Mouse (Mus musculus): ENCODE results near the gene Vwa3b. TPM values are rescaled to one million over a fixed set of nuclear protein-coding genes. Genes with fewer than 3 reads are reported as not detected.

Vwa3b gene
- polyA plus RNA-seq, 1 experiment from 2014 or later: 0.82 TPM

- Histone ChIP-seq H3K9ac (no peak overlapping the region), H3K27me3 (no peaks in the 10 kb centered on the region), H3K4me2 (no peak overlapping the region), H3K36me3 (replicated peaks) (no peaks in the 10 kb centered on the region), H3K27ac (no peak overlapping the region), H3K4me3 (replicated peaks) (no peak overlapping the region), H3K9me3 (no peaks in the 10 kb centered on the region), H3K4me1 (peaks cover 10% of the 10 kb centered on the region)
- 73% methylated on average over 14 of the region's 14 CpGs for WGBS
- ATAC-seq (ENCODE audit: low FRiP score): no peak
Observed at GRCm38 (mm10) chr1:37077955-37078549, 51.7 kb downstream of the Vwa3b start.

- H3K27me3 ChIP-seq: no peaks in the 10 kb centered on the region
- H3K27ac ChIP-seq: no peak overlapping the region
- H3K4me2 ChIP-seq: no peak overlapping the region
- WGBS: 87% methylated on average over 4 of the region's 4 CpGs
- ATAC-seq (ENCODE audit: low FRiP score): no peak
- peaks cover 10% of the 10 kb centered on the region for H3K4me1 ChIP-seq
- H3K9me3 ChIP-seq: no peaks in the 10 kb centered on the region
- H3K9ac ChIP-seq: no peak overlapping the region
- H3K4me3 ChIP-seq (replicated peaks): no peak overlapping the region
- no peaks in the 10 kb centered on the region for H3K36me3 ChIP-seq (replicated peaks)
Observed at GRCm38 (mm10) chr1:37080442-37080841, 54.0 kb downstream of the Vwa3b start.

- H3K4me3 ChIP-seq (replicated peaks): no peak overlapping the region
Observed at GRCm38 (mm10) chr1:37081376-37082214, 55.2 kb downstream of the Vwa3b start.

GRCm38 (mm10) chr1:37082215-37082464 is 55.7 kb downstream of the Vwa3b start:
- Histone ChIP-seq H3K9me3 (no peaks in the 10 kb centered on the region), H3K27me3 (no peaks in the 10 kb centered on the region), H3K4me2 (no peak overlapping the region), H3K4me1 (peaks cover 10% of the 10 kb centered on the region), H3K27ac (peak overlapping the region; percentile 65), H3K4me3 (replicated peaks) (no peak overlapping the region), H3K36me3 (replicated peaks) (no peaks in the 10 kb centered on the region), H3K9ac (no peak overlapping the region)
- no peak for ATAC-seq (ENCODE audit: low FRiP score)
- WGBS: 84% methylated on average over 2 of the region's 2 CpGs

More at GRCm38 (mm10) chr1:37081376-37082214, 55.2 kb downstream of the Vwa3b start:
- H3K9me3 ChIP-seq: no peaks in the 10 kb centered on the region
- no peaks in the 10 kb centered on the region for H3K27me3 ChIP-seq
- WGBS: 47% methylated on average over 12 of the region's 12 CpGs
- peak; percentile 79 for ATAC-seq (ENCODE audit: low FRiP score)
- H3K4me1 ChIP-seq: peaks cover 10% of the 10 kb centered on the region
- no peak overlapping the region for H3K4me2 ChIP-seq
- no peaks in the 10 kb centered on the region for H3K36me3 ChIP-seq (replicated peaks)
- peak overlapping the region; percentile 65 for H3K27ac ChIP-seq
- no peak overlapping the region for H3K9ac ChIP-seq

GRCm38 (mm10) chr1:37084075-37084474 is 57.7 kb downstream of the Vwa3b start:
- ATAC-seq (ENCODE audit: low FRiP score): no peak
- no peak overlapping the region for H3K27ac ChIP-seq
- H3K9ac ChIP-seq: no peak overlapping the region
- WGBS: 79% methylated on average over 2 of the region's 2 CpGs
- H3K4me2 ChIP-seq: no peak overlapping the region
- peaks cover 16% of the 10 kb centered on the region for H3K4me1 ChIP-seq
- H3K27me3 ChIP-seq: no peaks in the 10 kb centered on the region
- no peaks in the 10 kb centered on the region for H3K9me3 ChIP-seq
- no peak overlapping the region for H3K4me3 ChIP-seq (replicated peaks)
- H3K36me3 ChIP-seq (replicated peaks): no peaks in the 10 kb centered on the region

GRCm38 (mm10) chr1:37085171-37085570 is 58.8 kb downstream of the Vwa3b start:
- no peak overlapping the region for H3K4me3 ChIP-seq (replicated peaks)
- peaks cover 16% of the 10 kb centered on the region for H3K4me1 ChIP-seq
- WGBS: 60% methylated on average over 7 of the region's 7 CpGs
- H3K36me3 ChIP-seq (replicated peaks): no peaks in the 10 kb centered on the region
- no peak overlapping the region for H3K9ac ChIP-seq
- no peak for ATAC-seq (ENCODE audit: low FRiP score)
- H3K27ac ChIP-seq: no peak overlapping the region
- no peaks in the 10 kb centered on the region for H3K27me3 ChIP-seq
- H3K9me3 ChIP-seq: no peaks in the 10 kb centered on the region
- H3K4me2 ChIP-seq: no peak overlapping the region

- H3K4me3 ChIP-seq (replicated peaks): no peak overlapping the region
- H3K9me3 ChIP-seq: no peaks in the 10 kb centered on the region
- H3K4me2 ChIP-seq: no peak overlapping the region
- 83% methylated on average over 5 of the region's 5 CpGs for WGBS
- ATAC-seq (ENCODE audit: low FRiP score): no peak
- no peak overlapping the region for H3K27ac ChIP-seq
- H3K9ac ChIP-seq: no peak overlapping the region
- H3K27me3 ChIP-seq: no peaks in the 10 kb centered on the region
- H3K36me3 ChIP-seq (replicated peaks): no peaks in the 10 kb centered on the region
- peaks cover 6% of the 10 kb centered on the region; the same call in 1 of the 2 replicates for H3K4me1 ChIP-seq
Observed at GRCm38 (mm10) chr1:37089191-37089590, 62.8 kb downstream of the Vwa3b start.

GRCm38 (mm10) chr1:37097382-37098093 is 71.1 kb downstream of the Vwa3b start:
- Histone ChIP-seq H3K27ac (peak overlapping the region; percentile 90), H3K36me3 (replicated peaks) (no peaks in the 10 kb centered on the region), H3K4me2 (peak overlapping the region; percentile 0; the same call in 1 of the 2 replicates), H3K4me1 (peaks cover 31% of the 10 kb centered on the region), H3K27me3 (no peaks in the 10 kb centered on the region), H3K9ac (no peak overlapping the region), H3K4me3 (replicated peaks) (no peak overlapping the region), H3K9me3 (no peaks in the 10 kb centered on the region)
- 25% methylated on average over 17 of the region's 17 CpGs for WGBS
- peak; percentile 93 for ATAC-seq (ENCODE audit: low FRiP score)

GRCm38 (mm10) chr1:37098094-37098555 is 71.7 kb downstream of the Vwa3b start:
- no peak overlapping the region for H3K4me3 ChIP-seq (replicated peaks)
- no peak for ATAC-seq (ENCODE audit: low FRiP score)
- H3K36me3 ChIP-seq (replicated peaks): no peaks in the 10 kb centered on the region
- H3K9ac ChIP-seq: no peak overlapping the region
- no peaks in the 10 kb centered on the region for H3K9me3 ChIP-seq
- H3K27me3 ChIP-seq: no peaks in the 10 kb centered on the region
- 72% methylated on average over 4 of the region's 4 CpGs for WGBS
- H3K4me1 ChIP-seq: peaks cover 31% of the 10 kb centered on the region
- peak overlapping the region; percentile 90 for H3K27ac ChIP-seq
- H3K4me2 ChIP-seq: peak overlapping the region; percentile 0; the same call in 1 of the 2 replicates

- Histone ChIP-seq H3K36me3 (replicated peaks) (no peaks in the 10 kb centered on the region), H3K4me1 (peaks cover 42% of the 10 kb centered on the region), H3K9me3 (no peaks in the 10 kb centered on the region), H3K27ac (no peak overlapping the region), H3K9ac (no peak overlapping the region), H3K27me3 (no peaks in the 10 kb centered on the region), H3K4me2 (no peak overlapping the region), H3K4me3 (replicated peaks) (no peak overlapping the region)
- 94% methylated on average over 6 of the region's 6 CpGs for WGBS
- no peak for ATAC-seq (ENCODE audit: low FRiP score)
Observed at GRCm38 (mm10) chr1:37100361-37100760, 74.0 kb downstream of the Vwa3b start.

GRCm38 (mm10) chr1:37101016-37101415 is 74.6 kb downstream of the Vwa3b start:
- Histone ChIP-seq H3K36me3 (replicated peaks) (no peaks in the 10 kb centered on the region), H3K9me3 (no peaks in the 10 kb centered on the region), H3K4me2 (no peak overlapping the region), H3K4me3 (replicated peaks) (no peak overlapping the region), H3K27me3 (no peaks in the 10 kb centered on the region), H3K4me1 (peaks cover 42% of the 10 kb centered on the region), H3K9ac (no peak overlapping the region), H3K27ac (no peak overlapping the region)
- no peak for ATAC-seq (ENCODE audit: low FRiP score)
- WGBS: 86% methylated on average over 8 of the region's 8 CpGs

- Histone ChIP-seq H3K9me3 (no peaks in the 10 kb centered on the region), H3K4me1 (peaks cover 35% of the 10 kb centered on the region), H3K4me3 (replicated peaks) (no peak overlapping the region), H3K27me3 (no peaks in the 10 kb centered on the region), H3K36me3 (replicated peaks) (no peaks in the 10 kb centered on the region), H3K9ac (no peak overlapping the region), H3K27ac (no peak overlapping the region), H3K4me2 (no peak overlapping the region)
- 39% methylated on average over 2 of the region's 2 CpGs for WGBS
- ATAC-seq (ENCODE audit: low FRiP score): no peak
Observed at GRCm38 (mm10) chr1:37101717-37102116, 75.3 kb downstream of the Vwa3b start.

Measured in forebrain, embryonic 12.5 days (tissue).